Mouse (Mus musculus): ENCODE results near the gene Chac1.

The Chac1 gene

GRCm38 (mm10) chr2:119350555-119351486, at the start of gene Chac1:
Chac1 (plus strand) TSS chr2:119351229.
- in situ Hi-C loops (cut with MboI; ENCODE audit: unreplicated experiment in 2 of 2) = no loop called here

GRCm38 (mm10) chr2:119302876-119303275, 48.2 kb upstream of the Chac1 start:
- in situ Hi-C loops (cut with MboI; ENCODE audit: unreplicated experiment in 2 of 2) = loop anchor here (5.0 kb wide), 1 partner anchor 34 kb away; no protein-coding TSS in a partner anchor

- in situ Hi-C loops (cut with MboI; ENCODE audit: unreplicated experiment in 2 of 2) = loop anchor here (5.0 kb wide), 1 partner anchor 33 kb away; no protein-coding TSS in a partner anchor
These were observed 46.6 kb upstream of the Chac1 start for GRCm38 (mm10) chr2:119304391-119304790.

GRCm38 (mm10) chr2:119304798-119305208, 46.2 kb upstream of the Chac1 start:
- in situ Hi-C loops (cut with MboI; ENCODE audit: unreplicated experiment in 2 of 2) = loop anchor here (5.0 kb wide), 1 partner anchor 32 kb away; no protein-coding TSS in a partner anchor

- in situ Hi-C loops (cut with MboI; ENCODE audit: unreplicated experiment in 2 of 2) = no loop called here
These were observed 39.5 kb upstream of the Chac1 start for GRCm38 (mm10) chr2:119311544-119311943.

- in situ Hi-C loops (cut with MboI; ENCODE audit: unreplicated experiment in 2 of 2) = no loop called here
These were observed 38.6 kb upstream of the Chac1 start for GRCm38 (mm10) chr2:119312380-119312958.

- in situ Hi-C loops (cut with MboI; ENCODE audit: unreplicated experiment in 2 of 2) = no loop called here
These were observed 37.1 kb upstream of the Chac1 start for GRCm38 (mm10) chr2:119313780-119314479.

GRCm38 (mm10) chr2:119314742-119315310, 36.2 kb upstream of the Chac1 start:
- in situ Hi-C loops (cut with MboI; ENCODE audit: unreplicated experiment in 2 of 2) = no loop called here

- in situ Hi-C loops (cut with MboI; ENCODE audit: unreplicated experiment in 2 of 2) = no loop called here
These were observed 32.9 kb upstream of the Chac1 start for GRCm38 (mm10) chr2:119318043-119318710.

GRCm38 (mm10) chr2:119320571-119320970, 30.5 kb upstream of the Chac1 start:
- in situ Hi-C loops (cut with MboI; ENCODE audit: unreplicated experiment in 2 of 2) = no loop called here

- in situ Hi-C loops (cut with MboI; ENCODE audit: unreplicated experiment in 2 of 2) = no loop called here
These were observed 29.1 kb upstream of the Chac1 start for GRCm38 (mm10) chr2:119321771-119322586.

- in situ Hi-C loops (cut with MboI; ENCODE audit: unreplicated experiment in 2 of 2) = no loop called here
These were observed 28.3 kb upstream of the Chac1 start for GRCm38 (mm10) chr2:119322587-119323300.

- in situ Hi-C loops (cut with MboI; ENCODE audit: unreplicated experiment in 2 of 2) = no loop called here
These were observed 27.0 kb upstream of the Chac1 start for GRCm38 (mm10) chr2:119323866-119324575.

- in situ Hi-C loops (cut with MboI; ENCODE audit: unreplicated experiment in 2 of 2) = no loop called here
These were observed 26.3 kb upstream of the Chac1 start for GRCm38 (mm10) chr2:119324576-119325318.

- in situ Hi-C loops (cut with MboI; ENCODE audit: unreplicated experiment in 2 of 2) = no loop called here
These were observed 25.4 kb upstream of the Chac1 start, which contains the start of gene Dll4 for GRCm38 (mm10) chr2:119325568-119326143. Dll4 (plus strand) TSS chr2:119325784.

GRCm38 (mm10) chr2:119326161-119327101, 24.6 kb upstream of the Chac1 start:
- in situ Hi-C loops (cut with MboI; ENCODE audit: unreplicated experiment in 2 of 2) = no loop called here
